Comparison of ENCODE assay signal across 8 mouse cellular contexts in the genomic region with DNA sequence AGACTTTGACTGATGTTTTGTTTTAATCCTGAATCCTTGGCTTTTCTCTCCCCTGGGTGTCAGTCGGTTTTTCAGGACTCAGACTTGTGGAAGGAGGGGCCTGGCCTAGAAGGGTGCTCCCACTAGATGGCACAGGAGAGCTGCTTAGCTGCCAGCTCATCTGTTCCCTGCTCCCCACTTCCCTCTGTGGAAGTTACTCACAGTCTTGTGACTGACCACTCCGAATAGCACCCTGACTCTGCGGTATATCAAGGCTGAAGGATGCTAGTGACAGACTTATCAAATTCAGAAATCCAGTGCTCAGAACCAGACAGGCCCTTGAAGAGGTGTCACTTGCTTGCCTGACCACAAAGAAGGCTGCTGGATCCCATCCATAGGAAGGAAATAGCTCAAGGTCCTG. TPM values are rescaled to one million over a fixed set of nuclear protein-coding genes. Genes with fewer than 3 reads are reported as not detected.
DNase-seq lines count a peak whose midpoint lies in the region; ATAC-seq and TF ChIP-seq lines count a peak whose summit lies in the region.
"Had no signal": no experiment of that assay in that cellular context is flagged by ENCODE, and none has a peak within 500 bp of the region (broad histone marks: within the 10 kb centered on the region; RNA-seq: fewer than 3 reads in every experiment).

No protein-coding gene starts in this region.

- no peak overlapping the region for H3K27ac ChIP-seq in midbrain, embryonic 14.5 days (replicated peaks; ENCODE audit: low read depth, low read length)
- peak overlapping the region; percentile 20; the same call in 1 of the 2 replicates for H3K27ac ChIP-seq in small intestine, adult 2 months (ENCODE audit: insufficient read depth, low read depth, low read length)
- H3K27ac ChIP-seq: limb, embryonic 13.5 days had no signal

- WGBS in midbrain, embryonic 14.5 days = 29% methylated on average over 3 of the region's 3 CpGs
- 16% methylated on average over 3 of the region's 3 CpGs for WGBS in small intestine, adult 2 months

- H3K4me3 ChIP-seq in midbrain, embryonic 14.5 days (replicated peaks; ENCODE audit: low read depth, low read length) = no peak overlapping the region
- no peak overlapping the region for H3K4me3 ChIP-seq in small intestine, adult 2 months (ENCODE audit: low read depth, low read length)
- H3K4me3 ChIP-seq: limb, embryonic 13.5 days had no signal

- intact Hi-C loops in left cerebral cortex, postnatal 25 days (cut with DNase I) = loop anchor here (1.0 to 5.0 kb wide), 3 partner anchors 94 to 236 kb away; a partner anchor contains a TSS

- peak; percentile 75; the same call in 1 of the 2 replicates for TF ChIP-seq CTCF in small intestine, adult 2 months (IDR thresholded peaks at IDR 0.05; ENCODE audit: extremely low read depth, insufficient read length, insufficient replicate concordance, low read depth, low read length)

- no peaks in the 10 kb centered on the region for H3K9me3 ChIP-seq in midbrain, embryonic 14.5 days (ENCODE audit: control insufficient read depth, low read length)
- H3K9me3 ChIP-seq: limb, embryonic 13.5 days had no signal

- H3K36me3 ChIP-seq in midbrain, embryonic 14.5 days (ENCODE audit: control insufficient read depth, insufficient read depth, low read length) = peaks cover 33% of the 10 kb centered on the region
- no peaks in the 10 kb centered on the region for H3K36me3 ChIP-seq in small intestine, adult 2 months (ENCODE audit: control insufficient read depth, insufficient read depth, low read length)

- no peaks in the 10 kb centered on the region for H3K27me3 ChIP-seq in midbrain, embryonic 14.5 days (ENCODE audit: control insufficient read depth, insufficient read depth, low read length)
- H3K27me3 ChIP-seq in small intestine, adult 2 months (ENCODE audit: control insufficient read depth, insufficient read depth, low read length) = no peaks in the 10 kb centered on the region
- H3K27me3 ChIP-seq: limb, embryonic 13.5 days had no signal

- H3K4me1 ChIP-seq in midbrain, embryonic 14.5 days (ENCODE audit: control insufficient read depth, insufficient read depth, low read length) = no peaks in the 10 kb centered on the region
- H3K4me1 ChIP-seq in small intestine, adult 2 months (ENCODE audit: control insufficient read depth, insufficient read depth, insufficient read length, low read length) = no peaks in the 10 kb centered on the region

- no peak overlapping the region for H3K4me2 ChIP-seq in midbrain, embryonic 14.5 days (ENCODE audit: low read length)
- H3K4me2 ChIP-seq: limb, embryonic 13.5 days had no signal

- DNase-seq in adrenal gland, postnatal 14 days = peak; percentile 87
- peak; percentile 74 for DNase-seq in embryo, embryonic 10.5 days (ENCODE audit: low spot score)
- DNase-seq in heart, adult 18-20 months = peak; percentile 86 to 91
- peak; percentile 66 for DNase-seq in kidney, adult 11 months
- DNase-seq in left cerebral cortex, postnatal 25 days (ENCODE audit: low spot score in 2 of 2) = peak; percentile 83 to 93
- DNase-seq in midbrain, embryonic 14.5 days = peak; percentile 82

- no peak overlapping the region for H3K9ac ChIP-seq in midbrain, embryonic 14.5 days (replicated peaks; ENCODE audit: low read length)
- H3K9ac ChIP-seq: limb, embryonic 13.5 days had no signal

- no peak for TF ChIP-seq POLR2A in small intestine, adult 2 months (IDR thresholded peaks at IDR 0.05; ENCODE audit: low read depth, low read length)

- ATAC-seq in midbrain, embryonic 14.5 days (ENCODE audit: low FRiP score, low TSS enrichment) = no peak

RNA-seq across cellular contexts. Expression of a gene that starts 30.5 kb away (rescaled TPM):
- 0.56 and 0.74 TPM in 2 replicates for total RNA-seq in adrenal gland, postnatal 14 days (2021)
- not detected for total RNA-seq in heart, adult 18-20 months (2021)
- under 1 TPM in 1 of 2 experiments, not detected in 1; 0.25 TPM for total RNA-seq in left cerebral cortex, postnatal 25 days (2021)
- 0.07 and 0.59 TPM in 2 replicates for polyA plus RNA-seq in midbrain, embryonic 14.5 days (2014; fragmentation: Nextera tagmentation; extraction: Ambion mirVana)
- 0.27 and 0.35 TPM in 2 replicates for polyA plus RNA-seq in small intestine, adult 2 months (2012; rRNA removed)

RNA-seq across cellular contexts. Expression of a gene that starts 43.7 kb away (rescaled TPM):
- not detected in 2 replicates for total RNA-seq in adrenal gland, postnatal 14 days (2021)
- total RNA-seq in heart, adult 18-20 months (2021) = not detected
- not detected for total RNA-seq in left cerebral cortex, postnatal 25 days (2021)
- not detected in 2 replicates for polyA plus RNA-seq in midbrain, embryonic 14.5 days (2014; fragmentation: Nextera tagmentation; extraction: Ambion mirVana)
- polyA plus RNA-seq in small intestine, adult 2 months (2012; rRNA removed) = not detected in 2 replicates
- polyA plus RNA-seq: limb, embryonic 13.5 days had no signal

RNA-seq across cellular contexts. Expression of a gene that starts 47.8 kb away (rescaled TPM):
- total RNA-seq in adrenal gland, postnatal 14 days (2021) = 15.4 and 16.5 TPM in 2 replicates
- 1 to 10 TPM; 6.5 to 7.4 TPM for total RNA-seq in heart, adult 18-20 months (2021)
- total RNA-seq in left cerebral cortex, postnatal 25 days (2021) = 10 to 100 TPM; 30.0 to 30.9 TPM
- 19.1 and 28.1 TPM in 2 replicates for polyA plus RNA-seq in midbrain, embryonic 14.5 days (2014; fragmentation: Nextera tagmentation; extraction: Ambion mirVana)
- polyA plus RNA-seq in small intestine, adult 2 months (2012; rRNA removed) = 3.0 and 3.1 TPM in 2 replicates

RNA-seq across cellular contexts. Expression of a gene that starts 47.9 kb away (rescaled TPM):
- total RNA-seq in adrenal gland, postnatal 14 days (2021) = 4.1 and 4.6 TPM in 2 replicates
- 1 to 10 TPM in 1 of 2 experiments, under 1 TPM in 1; 0.79 to 1.1 TPM for total RNA-seq in heart, adult 18-20 months (2021)
- total RNA-seq in left cerebral cortex, postnatal 25 days (2021) = 1 to 10 TPM; 8.1 to 9.1 TPM
- 5.3 and 10.2 TPM in 2 replicates for polyA plus RNA-seq in midbrain, embryonic 14.5 days (2014; fragmentation: Nextera tagmentation; extraction: Ambion mirVana)
- polyA plus RNA-seq in small intestine, adult 2 months (2012; rRNA removed) = 0.19 and 0.57 TPM in 2 replicates
